In genomic region chr15:8208362-8208761, GRCm38 (mm10) we compare ENCODE assay signal across 19 mouse cellular contexts.
"Had no signal": no experiment of that assay in that cellular context is flagged by ENCODE, and none has a peak within 500 bp of the region (broad histone marks: within the 10 kb centered on the region; RNA-seq: fewer than 3 reads in every experiment).

No protein-coding gene starts in this region.

- H3K9me3 ChIP-seq: midbrain, embryonic 10.5 days; midbrain, embryonic 12.5 days; neural tube, embryonic 13.5 days; neural tube, embryonic 15.5 days had no signal

- ATAC-seq: midbrain, embryonic 16.5 days had no signal

- H3K27ac ChIP-seq: midbrain, embryonic 10.5 days; midbrain, embryonic 12.5 days; neural tube, embryonic 13.5 days; neural tube, embryonic 15.5 days had no signal

- H3K27me3 ChIP-seq: midbrain, embryonic 12.5 days; neural tube, embryonic 13.5 days; neural tube, embryonic 15.5 days had no signal

- H3K4me1 ChIP-seq: midbrain, embryonic 10.5 days; midbrain, embryonic 12.5 days; neural tube, embryonic 13.5 days; neural tube, embryonic 15.5 days had no signal

- H3K4me3 ChIP-seq: midbrain, embryonic 10.5 days; midbrain, embryonic 12.5 days; myocyte; neural tube, embryonic 13.5 days; neural tube, embryonic 15.5 days had no signal

- DNase-seq: lung, adult 18-20 months; lung, embryonic 14.5 days; lung, postnatal 10 days; lung, postnatal 4 days; midbrain, embryonic 14.5 days; retina, postnatal 1 day; right cerebral cortex, adult 18-20 months; right cerebral cortex, postnatal 25 days; right cerebral cortex, postnatal 4 days; spleen, adult 18-20 months; thymus, adult 18-20 months; thymus, postnatal 14 days; thymus, postnatal 36 days had no signal
